Comparison of ENCODE assay signal across 29 mouse cellular contexts in genomic region chr17:4889577-4889976, GRCm38 (mm10).
DNase-seq lines count a peak whose midpoint lies in the region; TF ChIP-seq lines count a peak whose summit lies in the region.
"Had no signal": no experiment of that assay in that cellular context is flagged by ENCODE, and none has a peak within 500 bp of the region (broad histone marks: within the 10 kb centered on the region; RNA-seq: fewer than 3 reads in every experiment).

No protein-coding gene starts in this region.

- H3K9me3 ChIP-seq in limb, embryonic 10.5 days (replicated peaks), result no peaks in the 10 kb centered on the region
- H3K9me3 ChIP-seq: embryonic facial prominence, embryonic 13.5 days; limb, embryonic 13.5 days; liver, embryonic 15.5 days; midbrain, embryonic 13.5 days; neural tube, embryonic 12.5 days had no signal

- H3K4me3 ChIP-seq in heart, adult 2 months, result no peak overlapping the region
- no peak overlapping the region for H3K4me3 ChIP-seq in layer of hippocampus, adult 2 months
- no peak overlapping the region for H3K4me3 ChIP-seq in limb, embryonic 10.5 days
- no peak overlapping the region for H3K4me3 ChIP-seq in myocyte
- H3K4me3 ChIP-seq: embryonic facial prominence, embryonic 13.5 days; erythroblast, embryonic 14.5 days; forebrain, embryonic 13.5 days; limb, embryonic 13.5 days; liver, embryonic 15.5 days; megakaryocyte, embryonic 14.5 days; midbrain, embryonic 13.5 days; neural tube, embryonic 12.5 days had no signal

- no peak for TF ChIP-seq EP300 in heart, adult 2 months (IDR thresholded peaks at IDR 0.05; ENCODE audit: insufficient read depth, low read depth, low read length)

- no peak overlapping the region for H3K27ac ChIP-seq in heart, adult 2 months
- H3K27ac ChIP-seq in layer of hippocampus, adult 2 months, result no peak overlapping the region
- 0 out of 2 replicates have a peak overlapping the region, but pooled peaks have one; percentile 2 for H3K27ac ChIP-seq in limb, embryonic 10.5 days
- H3K27ac ChIP-seq: embryonic facial prominence, embryonic 13.5 days; forebrain, embryonic 13.5 days; hindbrain, postnatal 0 days; limb, embryonic 13.5 days; liver, embryonic 15.5 days; midbrain, embryonic 13.5 days; neural tube, embryonic 12.5 days had no signal

- DNase-seq in heart, adult 2 months, result no peak
- DNase-seq in heart, postnatal 14 days, result no peak
- DNase-seq in layer of hippocampus, adult 2 months (ENCODE audit: low spot score in 2 of 2), result no peak
- DNase-seq in layer of hippocampus, adult 8-10 months (ENCODE audit: low spot score in 2 of 2), result no peak
- peak; percentile 23 for DNase-seq in limb, embryonic 10.5 days (ENCODE audit: low spot score)
- no peak for DNase-seq in right cerebral cortex, adult 18-20 months
- DNase-seq: adrenal gland, adult 8-10 months; B cell, adult 2 months; cerebellum, adult 2 months; cerebellum, postnatal 25 days; embryo, embryonic 11 days; heart, adult 18-20 months; kidney, adult 9 months; kidney, postnatal 14 days; layer of hippocampus, postnatal 36 days; lung, postnatal 14 days; right cerebral cortex, postnatal 25 days; thymus, adult 2 months; thymus, postnatal 4 days had no signal

- intact Hi-C loops in heart, adult 2 months (cut with DNase I), result no loop called here
- intact Hi-C loops in heart, postnatal 14 days (cut with DNase I), result no loop called here

- H3K79me2 ChIP-seq in heart, adult 2 months (replicated peaks; ENCODE audit: control insufficient read depth, insufficient read depth, low read length), result no peaks in the 10 kb centered on the region
- H3K79me2 ChIP-seq in myocyte (ENCODE audit: control insufficient read depth, insufficient read depth), result no peaks in the 10 kb centered on the region

- 61% methylated on average over 2 of the region's 2 CpGs for WGBS in heart, adult 2 months
- 61% methylated on average over 2 of the region's 2 CpGs for WGBS in limb, embryonic 10.5 days

- H3K9ac ChIP-seq in heart, adult 2 months (ENCODE audit: low read depth, low read length), result no peak overlapping the region
- H3K9ac ChIP-seq: embryonic facial prominence, embryonic 13.5 days; forebrain, embryonic 13.5 days; limb, embryonic 13.5 days; liver, embryonic 15.5 days; midbrain, embryonic 13.5 days; neural tube, embryonic 12.5 days had no signal

- H3K4me2 ChIP-seq in myocyte (ENCODE audit: low read depth), result no peak overlapping the region
- H3K4me2 ChIP-seq: embryonic facial prominence, embryonic 13.5 days; forebrain, embryonic 13.5 days; limb, embryonic 13.5 days; liver, embryonic 15.5 days; midbrain, embryonic 13.5 days; neural tube, embryonic 12.5 days had no signal

- 0 out of 2 replicates have a peak, but pooled peaks have one; percentile 15 for TF ChIP-seq CTCF in heart, adult 2 months (IDR thresholded peaks at IDR 0.05)
- peak; percentile 31 for TF ChIP-seq CTCF in layer of hippocampus, adult 2 months (conservative IDR thresholded peaks at IDR 0.05)

- no peaks in the 10 kb centered on the region for H3K4me1 ChIP-seq in heart, adult 2 months (ENCODE audit: control insufficient read depth, insufficient read depth, low read length)
- no peaks in the 10 kb centered on the region for H3K4me1 ChIP-seq in limb, embryonic 10.5 days
- H3K4me1 ChIP-seq: embryonic facial prominence, embryonic 13.5 days; forebrain, embryonic 13.5 days; limb, embryonic 13.5 days; liver, embryonic 15.5 days; midbrain, embryonic 13.5 days; neural tube, embryonic 12.5 days had no signal

- no peaks in the 10 kb centered on the region for H3K27me3 ChIP-seq in heart, adult 2 months (ENCODE audit: control insufficient read depth, insufficient read depth, low read length)
- H3K27me3 ChIP-seq in limb, embryonic 10.5 days (ENCODE audit: low read depth, poor library complexity, severe bottlenecking), result no peaks in the 10 kb centered on the region
- peaks cover 9% of the 10 kb centered on the region for H3K27me3 ChIP-seq in myocyte (ENCODE audit: control insufficient read depth, insufficient read depth, insufficient read length)
- H3K27me3 ChIP-seq: embryonic facial prominence, embryonic 13.5 days; forebrain, embryonic 13.5 days; limb, embryonic 13.5 days; liver, embryonic 15.5 days; midbrain, embryonic 13.5 days; neural tube, embryonic 12.5 days had no signal

- no peak overlapping the region for H3ac ChIP-seq in myocyte (ENCODE audit: control insufficient read depth, insufficient read length)

- no peaks in the 10 kb centered on the region for H3K36me3 ChIP-seq in heart, adult 2 months (ENCODE audit: control insufficient read depth, insufficient read depth, low read length)
- no peaks in the 10 kb centered on the region for H3K36me3 ChIP-seq in limb, embryonic 10.5 days
- H3K36me3 ChIP-seq in myocyte (ENCODE audit: control insufficient read depth, insufficient read depth), result no peaks in the 10 kb centered on the region
- H3K36me3 ChIP-seq: embryonic facial prominence, embryonic 13.5 days; limb, embryonic 13.5 days; liver, embryonic 15.5 days; midbrain, embryonic 13.5 days; neural tube, embryonic 12.5 days had no signal

- TF ChIP-seq POLR2A in heart, adult 2 months (IDR thresholded peaks at IDR 0.05; ENCODE audit: insufficient read depth, low read depth, low read length), result no peak
- TF ChIP-seq POLR2A in myocyte (IDR thresholded peaks at IDR 0.05; ENCODE audit: insufficient read length, low read depth), result no peak

TF ChIP-seq in myocyte, 11 proteins besides CTCF, POLR2A, EP300 and RAD21:
- TF ChIP-seq E2F4 (IDR thresholded peaks at IDR 0.05; ENCODE audit: insufficient read depth) (no peak), MYOD1 (IDR thresholded peaks at IDR 0.05; ENCODE audit: control insufficient read depth in 1 of 3, insufficient read length in 2 of 3, low read depth in 2 of 3) (peak in 1 of 3 experiments; percentile 50), MAX (IDR thresholded peaks at IDR 0.05; ENCODE audit: low read depth) (no peak), TCF12 (IDR thresholded peaks at IDR 0.05; ENCODE audit: insufficient read depth, poor library complexity, severe bottlenecking) (no peak), SRF (IDR thresholded peaks at IDR 0.05; ENCODE audit: control insufficient read depth, insufficient read length, low read depth) (no peak), POLR2AphosphoS2 (IDR thresholded peaks at IDR 0.05; ENCODE audit: insufficient read length, low read depth) (no peak), USF1 (IDR thresholded peaks at IDR 0.05; ENCODE audit: low read depth) (no peak), MYOG (IDR thresholded peaks at IDR 0.05; ENCODE audit: control insufficient read depth in 1 of 3, insufficient read depth in 1 of 3, insufficient read length in 2 of 3, low read depth in 2 of 3) (peak in 2 of 3 experiments; percentile 19 to 74), REST (IDR thresholded peaks at IDR 0.05; ENCODE audit: insufficient read depth, insufficient read length) (no peak), CEBPB (IDR thresholded peaks at IDR 0.05; ENCODE audit: insufficient read depth, poor library complexity, severe bottlenecking) (no peak), TCF3 (IDR thresholded peaks at IDR 0.05; ENCODE audit: insufficient read length, low read depth) (no peak)
